Mouse (Mus musculus) skeletal muscle tissue, postnatal 0 days (tissue): Measurements from ENCODE around the gene Nub1. TPM values are rescaled to one million over a fixed set of nuclear protein-coding genes. Genes with fewer than 3 reads are reported as not detected.

Experiments
- polyA plus RNA-seq: library from polyadenylated mRNA; unstranded; fragments of >200 nt; fragmentation: Nextera tagmentation; extraction: Ambion mirVana; gene quantifications from 2 replicates; pipeline ENCODE4 v1.2.1, GENCODE M21; 2015

The Nub1 gene
- 22.5 and 22.8 TPM in 2 replicates for polyA plus RNA-seq

GRCm38 (mm10) chr5:24685366-24686093 is at the start of gene Nub1:
Gene Nub1, plus strand, starts transcription at chr5:24685532.

GRCm38 (mm10) chr5:24730488-24730871 is 45.1 kb downstream of the Nub1 start, which contains the start of gene Wdr86:
Gene Wdr86, minus strand, starts transcription at chr5:24730727.

GRCm38 (mm10) chr5:24757816-24758215 is 72.5 kb downstream of the Nub1 start, which contains the start of gene Crygn:
Gene Crygn, minus strand, starts transcription at chr5:24758008.

Other genes starting within 250 kb of the Nub1 start
- gene Fastk, start 240.2 kb upstream of the Nub1 start, polyA plus RNA-seq = 149 and 150 TPM in 2 replicates
- gene Tmub1, start 237.7 kb upstream of the Nub1 start, polyA plus RNA-seq = 12.3 and 12.7 TPM in 2 replicates
- 25.8 and 29.3 TPM in 2 replicates for gene Agap3, start 233.4 kb upstream of the Nub1 start, polyA plus RNA-seq
- not detected in 2 replicates for gene Gbx1, start 158.3 kb upstream of the Nub1 start, polyA plus RNA-seq
- gene Asb10, start 144.6 kb upstream of the Nub1 start, polyA plus RNA-seq = 14.7 and 14.9 TPM in 2 replicates
- gene 4931409K22Rik, start 128.7 kb upstream of the Nub1 start, polyA plus RNA-seq = 0.04 TPM in 1 of 2 replicates, not detected in the other
- 53.7 and 54.0 TPM in 2 replicates for gene Abcf2, start 108.1 kb upstream of the Nub1 start, polyA plus RNA-seq
- 18.3 and 20.0 TPM in 2 replicates for gene Chpf2, start 98.8 kb upstream of the Nub1 start, polyA plus RNA-seq
- 56.4 and 71.2 TPM in 2 replicates for gene Smarcd3, start 61.1 kb upstream of the Nub1 start, polyA plus RNA-seq
- gene Wdr86, start 45.2 kb downstream of the Nub1 start, polyA plus RNA-seq = 2.6 and 3.0 TPM in 2 replicates
- gene Crygn, start 72.5 kb downstream of the Nub1 start, polyA plus RNA-seq = 1.6 and 1.8 TPM in 2 replicates
- 194 and 203 TPM in 2 replicates for gene Rheb, start 157.1 kb downstream of the Nub1 start, polyA plus RNA-seq